Mouse (Mus musculus) monocyte, adult 5-6 weeks (primary cell): Measurements from ENCODE around the gene Ndufaf8. TPM values are rescaled to one million over a fixed set of nuclear protein-coding genes. Genes with fewer than 3 reads are reported as not detected.

ENCODE experiments used
- ATAC-seq: fragments of 153-309, 156-312 bp; replicated peaks from 2 replicates; pipeline ENCODE4 v1.8.0; 2017; ENCODE audit warnings: mild to moderate bottlenecking; ENCODE audit not compliant: low TSS enrichment, insufficient number of reproducible peaks, severe bottlenecking, poor library complexity, low FRiP score
- total RNA-seq: library from RNA; stranded (forward); fragments of 200-1000, 200-491, 200-594 nt; gene quantifications from 3 replicates; pipeline ENCODE4 v1.2.3, GENCODE M21; 2017

Ndufaf8 gene
- 21.0 to 40.3 TPM (median 25.7 TPM) in 3 replicates for total RNA-seq

GRCm38 (mm10) chr11:120098588-120099511 lies at the start of gene Ndufaf8, which contains the start of gene Tepsin:
Gene Ndufaf8 (plus strand): TSS chr11:120098928.
Gene Tepsin (minus strand): TSS chr11:120098731.
- peak; percentile 96 for ATAC-seq

- no peak for ATAC-seq
Observed at GRCm38 (mm10) chr11:120049067-120049466, 49.7 kb upstream of the Ndufaf8 start.

- ATAC-seq: no peak
Observed at GRCm38 (mm10) chr11:120051124-120051811, 47.5 kb upstream of the Ndufaf8 start.

GRCm38 (mm10) chr11:120052274-120052673 lies 46.5 kb upstream of the Ndufaf8 start:
- no peak for ATAC-seq

DNA sequence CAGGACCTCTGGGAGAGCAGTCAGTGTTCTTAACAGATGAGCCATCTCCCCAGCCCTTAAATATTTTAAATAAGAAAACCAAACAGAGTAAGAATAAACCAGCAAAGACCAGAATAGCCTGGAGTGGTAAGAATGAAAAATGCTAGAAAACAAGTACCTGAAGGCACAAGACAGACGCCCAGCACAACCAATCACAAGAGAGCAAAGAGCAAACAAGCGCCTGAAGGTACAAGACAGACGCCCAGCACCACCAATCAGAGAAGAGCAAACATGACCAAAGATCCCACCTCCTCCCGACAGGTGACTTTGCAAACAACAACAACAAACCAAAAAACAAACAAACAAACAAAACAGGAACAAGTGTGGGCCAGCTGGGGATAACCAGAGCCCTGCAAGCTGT lies 44.9 kb upstream of the Ndufaf8 start:
- ATAC-seq: no peak

DNA sequence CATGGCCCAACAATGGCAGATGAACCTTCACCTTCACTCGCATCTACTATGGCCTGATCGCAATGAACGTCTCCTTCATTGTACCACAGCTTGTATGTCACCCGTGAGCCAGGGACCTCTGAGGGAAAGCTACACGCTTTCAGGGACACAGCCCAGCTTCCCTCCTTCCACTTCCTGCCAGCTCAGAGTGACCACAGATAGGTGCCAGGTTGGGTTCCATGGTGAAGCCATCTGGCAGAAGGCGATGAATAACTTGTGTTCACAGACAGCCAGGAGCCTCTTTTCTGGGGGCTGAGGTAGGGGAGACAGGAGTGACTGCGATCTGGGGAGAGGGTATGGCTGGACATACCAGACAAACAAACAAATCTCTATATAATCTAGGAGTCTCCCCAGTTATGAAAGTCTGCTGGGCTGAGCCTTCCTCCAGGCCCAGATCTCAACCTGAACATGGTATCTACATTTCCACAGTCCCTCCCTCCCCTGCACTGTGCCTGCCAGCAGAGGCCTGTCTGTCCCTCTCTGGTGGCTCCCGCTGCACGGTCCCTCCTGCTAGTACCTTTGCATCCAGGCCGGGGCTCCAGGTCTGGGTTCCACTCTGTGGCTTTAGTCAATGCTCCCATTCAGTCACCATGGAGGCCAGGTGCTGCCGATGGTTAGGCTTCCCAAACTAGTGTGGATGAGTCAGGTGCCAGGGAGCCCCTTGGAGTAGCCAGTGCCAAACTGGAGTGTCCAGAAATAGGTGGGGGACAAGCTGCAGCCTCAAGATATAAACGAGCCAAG lies 42.6 kb upstream of the Ndufaf8 start:
- no peak for ATAC-seq

DNA sequence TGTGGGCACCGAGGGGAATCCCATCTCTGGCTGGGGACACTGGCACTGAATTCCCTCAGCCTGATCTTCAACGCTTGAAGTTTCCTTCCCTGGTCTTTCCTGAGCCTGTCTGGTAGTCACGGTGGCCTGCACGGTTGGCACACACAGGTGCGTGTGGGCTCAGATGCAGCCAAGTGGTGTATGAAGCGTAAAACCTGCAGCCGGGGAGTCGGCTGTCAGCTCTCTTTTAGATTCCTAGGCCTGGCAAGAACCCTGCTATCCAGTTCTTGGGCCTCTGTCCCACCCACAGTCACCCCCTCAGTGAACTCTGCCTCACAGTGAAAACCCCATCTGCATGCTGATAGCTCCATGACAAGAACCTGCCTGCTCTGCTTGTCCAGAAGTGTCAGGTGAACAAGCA lies 38.1 kb upstream of the Ndufaf8 start:
- no peak for ATAC-seq

DNA sequence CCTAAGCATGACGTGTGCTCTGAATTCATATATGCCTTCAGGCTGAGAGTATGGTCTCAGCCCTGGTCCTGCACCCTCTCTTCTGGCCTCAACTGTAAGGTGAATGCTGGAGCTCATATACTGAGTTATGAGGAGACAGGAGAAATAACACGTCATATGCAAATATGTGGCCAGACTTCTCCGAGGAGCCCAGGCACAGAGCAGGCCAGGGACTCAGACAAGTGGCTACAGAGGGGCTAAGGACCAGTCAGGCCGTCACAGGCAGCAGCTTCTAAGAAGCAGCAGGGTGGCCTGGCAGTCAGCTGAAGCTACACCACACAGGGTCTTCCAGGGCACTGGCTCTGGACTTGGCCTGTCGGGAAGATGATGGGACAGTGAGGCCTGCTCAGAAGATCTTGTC lies 35.4 kb upstream of the Ndufaf8 start:
- ATAC-seq: no peak

DNA sequence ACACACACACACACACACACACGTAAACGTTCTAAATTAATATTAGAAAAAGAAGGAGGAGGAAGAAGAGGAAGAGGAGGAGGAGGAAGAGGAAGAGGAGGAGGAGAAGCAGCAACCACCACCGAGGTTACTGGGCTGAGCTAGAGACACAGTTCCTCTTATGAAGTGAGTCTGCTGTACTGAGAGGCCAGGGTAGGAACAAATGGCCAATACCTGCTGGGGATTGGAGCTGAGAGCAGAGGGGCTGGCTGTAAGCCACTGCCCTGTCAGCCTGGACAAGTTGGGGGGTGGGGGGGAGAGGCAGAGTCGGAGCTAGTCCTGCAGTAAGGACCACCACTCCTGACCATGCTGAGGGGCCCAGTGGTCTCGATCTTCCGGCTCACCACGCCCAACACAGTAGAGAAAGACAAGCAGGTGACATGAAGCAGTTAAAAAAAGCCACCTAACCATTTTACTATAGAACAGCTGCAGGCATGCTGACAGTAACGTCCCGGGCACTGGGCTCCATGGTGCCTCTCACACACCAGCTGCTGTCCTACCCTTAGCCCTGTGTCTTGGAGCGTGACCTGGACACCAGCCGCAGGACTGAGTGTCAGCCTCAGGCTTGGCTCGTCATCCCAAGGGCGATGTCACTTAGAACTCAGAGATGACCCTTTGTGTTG lies 34.6 kb upstream of the Ndufaf8 start:
- ATAC-seq: no peak

GRCm38 (mm10) chr11:120064668-120065040 lies 34.1 kb upstream of the Ndufaf8 start:
- ATAC-seq: no peak

- ATAC-seq: peak; percentile 47; the same call in 1 of the 2 replicates
Observed at GRCm38 (mm10) chr11:120065291-120065690, 33.4 kb upstream of the Ndufaf8 start.

- no peak for ATAC-seq
Observed at GRCm38 (mm10) chr11:120067834-120068233, 30.9 kb upstream of the Ndufaf8 start.

- no peak for ATAC-seq
Observed at GRCm38 (mm10) chr11:120069261-120069660, 29.5 kb upstream of the Ndufaf8 start.

GRCm38 (mm10) chr11:120070286-120070930 lies 28.3 kb upstream of the Ndufaf8 start:
- ATAC-seq: no peak

- peak; percentile 15; the same call in 1 of the 2 replicates for ATAC-seq
Observed at GRCm38 (mm10) chr11:120071065-120071464, 27.7 kb upstream of the Ndufaf8 start.

- ATAC-seq: no peak
Observed at GRCm38 (mm10) chr11:120071731-120072320, 26.9 kb upstream of the Ndufaf8 start.

GRCm38 (mm10) chr11:120072986-120073647 lies 25.6 kb upstream of the Ndufaf8 start:
- ATAC-seq: no peak
